Mouse (Mus musculus) kidney, adult 11 months (tissue): ENCODE results near the gene Tex19.2.
"Not testable (repeated sequence)": the region's sequence is repeated elsewhere in the genome, so short reads cannot be mapped to it uniquely, and the experiment has no call there.

Experiments used
- DNase-seq: peaks from one replicate; pipeline ENCODE4 v3.0.0; 2022

Tex19.2 gene

GRCm38 (mm10) chr11:121109986-121110385 lies 8.5 kb downstream of the Tex19.2 start:
- DNase-seq, result peak; percentile 61

- no peak for DNase-seq
Observed at GRCm38 (mm10) chr11:121108061-121108460, 10.4 kb downstream of the Tex19.2 start.

- DNase-seq, result not testable (repeated sequence)
Observed at GRCm38 (mm10) chr11:121107242-121107641, 11.2 kb downstream of the Tex19.2 start.

GRCm38 (mm10) chr11:121101124-121101805 lies 17.2 kb downstream of the Tex19.2 start:
- DNase-seq, result peak; percentile 58

- peak; percentile 66 for DNase-seq
Observed at GRCm38 (mm10) chr11:121100692-121101091, 17.8 kb downstream of the Tex19.2 start.

GRCm38 (mm10) chr11:121099762-121100161 lies 18.7 kb downstream of the Tex19.2 start:
- peak; percentile 46 for DNase-seq

- DNase-seq, result no peak
Observed at GRCm38 (mm10) chr11:121092606-121093585, 25.6 kb downstream of the Tex19.2 start.

- DNase-seq, result no peak
Observed at GRCm38 (mm10) chr11:121090943-121091342, 27.5 kb downstream of the Tex19.2 start.

GRCm38 (mm10) chr11:121089756-121090546 lies 28.5 kb downstream of the Tex19.2 start:
- DNase-seq, result no peak

GRCm38 (mm10) chr11:121088997-121089396 lies 29.5 kb downstream of the Tex19.2 start:
- DNase-seq, result no peak

- no peak for DNase-seq
Observed at GRCm38 (mm10) chr11:121086296-121086695, 32.2 kb downstream of the Tex19.2 start.

GRCm38 (mm10) chr11:121085181-121085580 lies 33.3 kb downstream of the Tex19.2 start:
- DNase-seq, result no peak

GRCm38 (mm10) chr11:121082857-121083500 lies 35.5 kb downstream of the Tex19.2 start:
- no peak for DNase-seq

- DNase-seq, result no peak
Observed at GRCm38 (mm10) chr11:121082250-121082649, 36.2 kb downstream of the Tex19.2 start.

- DNase-seq, result no peak
Observed at GRCm38 (mm10) chr11:121081120-121081519, 37.4 kb downstream of the Tex19.2 start, which contains the start of gene Sectm1a. Gene Sectm1a, minus strand, starts transcription at chr11:121081220.

- no peak for DNase-seq
Observed at GRCm38 (mm10) chr11:121080330-121080729, 38.1 kb downstream of the Tex19.2 start.

GRCm38 (mm10) chr11:121075655-121076054 lies 42.8 kb downstream of the Tex19.2 start:
- no peak for DNase-seq

GRCm38 (mm10) chr11:121069662-121070061 lies 48.8 kb downstream of the Tex19.2 start:
- not testable (repeated sequence) for DNase-seq

- peak; percentile 44 for DNase-seq
Observed at GRCm38 (mm10) chr11:121067895-121068294, 50.6 kb downstream of the Tex19.2 start.
